Mouse (Mus musculus) forebrain, embryonic 10.5 days (tissue): ENCODE results near the gene Cdcp1. TPM values are rescaled to one million over a fixed set of nuclear protein-coding genes. Genes with fewer than 3 reads are reported as not detected.

Experiments used
- DNase-seq: peaks from one replicate; pipeline ENCODE4 v3.0.0-alpha.2; 2017; ENCODE audit warnings: low spot score; ENCODE audit errors: extremely low spot score
- H3K27ac ChIP-seq: fragments of 300-500 bp; sonication (generic); 2 replicates; pipeline ENCODE4 v1.5.1; 2016; ENCODE audit warnings: mild to moderate bottlenecking
- H3K27me3 ChIP-seq: fragments of 300-500 bp; sonication (generic); 2 replicates; pipeline ENCODE4 v1.6.1; 2016; ENCODE audit warnings: mild to moderate bottlenecking; ENCODE audit not compliant: poor library complexity, severe bottlenecking
- H3K36me3 ChIP-seq: fragments of 300-500 bp; sonication (generic); replicated peaks from 2 replicates; pipeline ENCODE4 v1.6.1; 2016; ENCODE audit warnings: mild to moderate bottlenecking, moderate library complexity
- H3K4me1 ChIP-seq: fragments of 300-500 bp; sonication (generic); 2 replicates; pipeline ENCODE4 v1.6.1; 2016
- H3K4me3 ChIP-seq: fragments of 300-500 bp; sonication (generic); 2 replicates; pipeline ENCODE4 v1.5.1; 2016; ENCODE audit warnings: mild to moderate bottlenecking, moderate library complexity
- H3K9me3 ChIP-seq: fragments of 300-500 bp; sonication (generic); 2 replicates; pipeline ENCODE4 v1.6.1; 2016; ENCODE audit warnings: mild to moderate bottlenecking, moderate library complexity
- WGBS: fragments of 180-500 bp; shearing (Covaris S2); methylation state at CpG from one replicate; pipeline ENCODE4 v1.1.7; 2016; 5-methylcytosine and 5-hydroxymethylcytosine counted together
- polyA plus RNA-seq: library from polyadenylated mRNA; unstranded; fragments of >200 nt; fragmentation: Nextera tagmentation; extraction: Ambion mirVana; gene quantifications from 2 replicates; pipeline ENCODE4 v1.2.1, GENCODE M21; 2016

The Cdcp1 gene
- polyA plus RNA-seq, 1 experiment from 2014 or later = 1.8 TPM

DNA sequence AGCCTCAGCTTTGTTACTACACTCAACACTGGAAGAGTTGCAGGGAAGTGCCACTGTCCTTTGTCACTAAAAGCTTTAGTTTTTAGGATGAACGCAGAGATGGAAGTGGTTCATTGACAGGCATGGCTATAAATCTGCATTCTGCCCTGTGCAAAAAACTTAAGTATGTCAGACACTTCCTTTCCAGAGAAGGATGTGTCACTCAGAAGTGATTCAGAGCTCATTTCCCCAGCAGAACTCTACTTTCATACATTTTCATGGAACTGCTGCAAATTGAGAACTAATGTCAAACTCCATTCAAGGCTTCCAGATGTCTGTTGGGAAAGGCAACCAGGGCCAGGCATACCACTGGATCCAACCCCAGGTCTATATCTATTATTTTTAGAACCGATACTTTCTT lies 27.6 kb downstream of the Cdcp1 start:
- DNase-seq = no peak
- H3K4me3 ChIP-seq = no peak overlapping the region
- no peaks in the 10 kb centered on the region for H3K4me1 ChIP-seq
- no peaks in the 10 kb centered on the region for H3K9me3 ChIP-seq
- no peak overlapping the region for H3K27ac ChIP-seq
- H3K27me3 ChIP-seq = no peaks in the 10 kb centered on the region
- H3K36me3 ChIP-seq = no peaks in the 10 kb centered on the region
- WGBS = 92% methylated on average over 2 of the region's 2 CpGs

DNA sequence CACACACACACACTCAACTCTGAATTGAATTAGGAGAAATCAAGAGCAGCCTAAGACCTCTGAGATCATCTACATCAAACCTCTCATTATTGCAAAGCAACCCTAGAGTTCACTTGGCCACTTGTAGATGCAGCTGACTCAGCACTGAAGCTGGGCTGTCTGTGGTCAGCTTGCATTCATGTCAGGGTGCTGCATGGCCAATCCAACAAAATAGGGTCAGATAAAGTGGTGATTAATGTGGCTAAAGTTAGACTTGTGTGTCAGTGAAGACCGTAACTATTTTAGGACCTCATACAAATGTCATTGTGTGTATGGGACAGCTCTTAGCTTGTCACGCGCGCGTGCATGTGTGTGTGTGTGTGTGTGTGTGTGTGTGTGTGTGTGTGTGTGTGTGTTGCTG lies 28.2 kb downstream of the Cdcp1 start:
- Histone ChIP-seq H3K36me3 (no peaks in the 10 kb centered on the region), H3K4me3 (no peak overlapping the region), H3K27me3 (no peaks in the 10 kb centered on the region), H3K27ac (no peak overlapping the region), H3K9me3 (no peaks in the 10 kb centered on the region), H3K4me1 (no peaks in the 10 kb centered on the region)
- 97% methylated on average over 5 of the region's 5 CpGs for WGBS
- DNase-seq = no peak

DNA sequence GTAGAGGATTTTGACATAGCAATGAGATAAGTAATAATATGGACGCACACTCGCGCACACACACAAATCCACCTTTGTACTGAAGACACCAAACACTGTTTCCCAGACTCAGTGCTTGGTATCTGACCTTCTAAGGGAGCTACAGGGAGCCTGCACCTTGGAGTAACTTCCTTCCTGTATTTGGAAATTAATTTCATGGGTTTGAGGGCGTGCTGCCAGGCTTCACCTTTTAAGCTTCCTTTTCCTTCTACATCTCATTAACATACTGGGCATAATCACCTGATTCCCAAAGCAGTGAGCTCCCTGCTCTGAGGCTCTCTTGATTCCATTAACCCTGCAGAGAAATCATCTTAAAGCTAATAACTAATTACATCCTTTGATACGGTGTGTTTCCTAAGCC lies 29.7 kb downstream of the Cdcp1 start:
- no peak for DNase-seq
- no peaks in the 10 kb centered on the region for H3K27me3 ChIP-seq
- 92% methylated on average over 5 of the region's 5 CpGs for WGBS

DNA sequence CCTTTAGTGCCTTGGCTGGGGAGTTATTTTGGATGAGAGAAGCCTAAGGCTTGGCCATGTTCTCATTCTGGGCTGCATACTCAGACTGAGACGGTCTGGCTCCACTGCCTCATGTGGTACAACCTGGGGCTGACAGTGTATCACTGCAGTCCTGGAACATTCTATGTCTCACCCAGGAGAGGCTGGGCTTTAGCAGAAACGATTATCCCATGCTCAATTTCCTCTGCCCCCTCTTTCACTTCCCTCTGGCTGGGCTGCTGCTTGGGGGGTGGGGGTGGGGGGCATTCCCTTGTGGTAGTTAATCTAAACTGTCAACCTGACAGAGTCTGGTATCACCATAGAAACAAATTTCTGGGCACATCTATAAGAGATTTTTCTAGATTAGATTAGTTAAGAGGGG lies 30.3 kb downstream of the Cdcp1 start:
- WGBS = 71% methylated on average over 2 of the region's 2 CpGs
- Histone ChIP-seq H3K27me3 (no peaks in the 10 kb centered on the region), H3K36me3 (no peaks in the 10 kb centered on the region), H3K4me3 (no peak overlapping the region), H3K4me1 (no peaks in the 10 kb centered on the region), H3K9me3 (no peaks in the 10 kb centered on the region), H3K27ac (no peak overlapping the region)
- DNase-seq = no peak

More for the DNA sequence above, 29.7 kb downstream of the Cdcp1 start:
- Histone ChIP-seq H3K36me3 (no peaks in the 10 kb centered on the region), H3K4me1 (no peaks in the 10 kb centered on the region), H3K9me3 (no peaks in the 10 kb centered on the region), H3K4me3 (no peak overlapping the region), H3K27ac (no peak overlapping the region)

DNA sequence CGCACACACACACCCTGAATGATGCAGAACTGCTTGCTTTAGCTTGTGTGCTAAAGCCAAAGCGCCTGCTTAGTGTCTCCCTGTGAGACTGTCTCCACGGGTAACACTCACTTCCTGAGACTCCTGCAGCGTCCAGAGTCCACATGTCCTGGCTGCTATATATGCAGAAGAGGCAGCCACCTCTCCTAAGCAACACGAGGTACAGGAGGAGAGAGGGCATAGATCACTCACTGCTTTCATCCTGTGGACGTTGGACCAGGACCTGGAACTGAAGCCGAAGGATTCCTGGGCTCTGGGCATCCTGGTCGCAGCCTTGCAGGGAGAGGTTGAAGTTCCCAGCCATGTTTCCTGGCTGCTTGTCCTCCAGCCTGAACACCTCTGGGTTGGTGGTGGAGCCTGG lies 32.6 kb downstream of the Cdcp1 start:
- 85% methylated on average over 8 of the region's 8 CpGs for WGBS
- Histone ChIP-seq H3K36me3 (no peaks in the 10 kb centered on the region), H3K27me3 (no peaks in the 10 kb centered on the region), H3K4me1 (no peaks in the 10 kb centered on the region), H3K4me3 (no peak overlapping the region), H3K27ac (no peak overlapping the region), H3K9me3 (no peaks in the 10 kb centered on the region)
- no peak for DNase-seq

DNA sequence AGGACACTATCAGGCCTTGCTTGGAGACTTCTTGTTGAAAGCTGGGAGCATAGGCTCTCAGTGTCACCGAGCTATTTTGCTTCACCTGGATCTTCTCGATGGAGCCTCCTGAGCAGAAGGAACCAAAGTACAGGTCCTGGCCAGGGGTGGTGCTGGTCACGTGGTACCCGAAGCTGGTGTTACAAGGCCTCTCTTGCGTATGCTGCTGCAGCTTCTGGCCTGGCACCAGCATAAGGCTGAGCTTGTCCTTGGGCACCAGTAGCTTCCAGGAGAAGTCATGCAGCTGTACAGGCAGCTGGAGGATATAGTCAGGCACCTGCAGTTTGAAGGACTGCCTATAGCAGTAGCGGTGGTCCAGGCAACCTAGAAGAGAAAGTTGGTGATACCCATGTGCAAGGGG lies 35.8 kb downstream of the Cdcp1 start:
- no peaks in the 10 kb centered on the region for H3K36me3 ChIP-seq
- no peak for DNase-seq
- H3K4me1 ChIP-seq = no peaks in the 10 kb centered on the region
- 92% methylated on average over 6 of the region's 6 CpGs for WGBS
- H3K4me3 ChIP-seq = no peak overlapping the region
- H3K27me3 ChIP-seq = no peaks in the 10 kb centered on the region
- H3K27ac ChIP-seq = no peak overlapping the region
- no peaks in the 10 kb centered on the region for H3K9me3 ChIP-seq

DNA sequence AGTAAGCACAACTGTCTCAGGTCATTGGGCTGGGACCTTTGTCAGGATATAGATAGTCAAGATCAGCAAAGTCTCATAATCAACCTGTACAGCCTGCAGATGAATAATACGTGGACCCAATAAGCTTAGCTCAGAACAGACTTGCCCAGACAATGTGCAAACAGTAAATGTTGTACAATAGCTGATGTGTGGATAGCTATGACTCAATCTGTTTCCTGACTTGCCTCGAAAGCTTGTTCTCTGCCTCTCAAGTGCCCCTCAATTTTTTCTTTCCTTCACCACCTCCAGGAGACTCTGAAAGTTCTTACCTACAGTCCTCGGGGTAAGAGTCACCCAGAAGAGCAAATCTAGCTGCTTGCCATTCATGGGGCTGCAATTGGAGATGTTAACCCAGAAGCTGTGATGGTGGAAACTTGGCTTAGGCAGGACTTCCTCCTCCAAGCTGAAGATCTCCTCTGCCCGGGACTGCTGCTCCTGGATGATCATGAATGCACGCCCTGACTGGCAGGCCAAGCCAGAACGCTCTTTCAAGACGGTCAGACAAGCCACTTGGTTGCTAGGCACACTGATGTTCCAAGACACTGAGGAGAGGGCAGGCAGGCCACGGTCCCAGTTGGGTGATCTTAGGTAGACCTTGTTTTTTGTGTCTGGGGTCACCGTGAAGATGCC lies 38.3 kb downstream of the Cdcp1 start:
- peaks cover 16% of the 10 kb centered on the region for H3K4me1 ChIP-seq
- H3K36me3 ChIP-seq = no peaks in the 10 kb centered on the region
- no peak overlapping the region for H3K27ac ChIP-seq
- H3K27me3 ChIP-seq = no peaks in the 10 kb centered on the region
- no peak overlapping the region for H3K4me3 ChIP-seq
- no peak for DNase-seq
- 90% methylated on average over 9 of the region's 9 CpGs for WGBS
- no peaks in the 10 kb centered on the region for H3K9me3 ChIP-seq

DNA sequence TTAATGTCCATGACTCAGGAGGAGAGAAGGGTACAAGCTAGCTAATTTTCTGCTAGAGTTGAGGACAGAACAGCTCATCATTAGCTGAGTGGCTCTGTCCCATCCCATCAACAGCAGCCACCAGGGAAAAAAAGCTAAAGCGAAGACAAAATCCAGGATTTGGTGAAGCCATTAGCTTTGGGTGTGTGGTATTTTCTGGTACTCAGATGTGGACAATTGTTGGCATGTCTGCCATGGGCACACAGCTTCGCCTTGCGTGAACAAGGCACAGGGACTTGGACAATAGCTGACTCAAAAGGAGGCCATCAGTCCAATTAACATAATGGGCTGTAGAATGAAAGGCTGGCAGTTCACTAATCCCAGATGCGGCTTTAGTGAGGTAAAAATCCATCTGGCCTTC lies 41.5 kb downstream of the Cdcp1 start:
- H3K4me1 ChIP-seq = peaks cover 16% of the 10 kb centered on the region
- no peak overlapping the region for H3K27ac ChIP-seq
- 36% methylated on average over 4 of the region's 4 CpGs for WGBS
- no peaks in the 10 kb centered on the region for H3K9me3 ChIP-seq
- no peaks in the 10 kb centered on the region for H3K36me3 ChIP-seq
- H3K27me3 ChIP-seq = no peaks in the 10 kb centered on the region
- no peak for DNase-seq
- H3K4me3 ChIP-seq = no peak overlapping the region

DNA sequence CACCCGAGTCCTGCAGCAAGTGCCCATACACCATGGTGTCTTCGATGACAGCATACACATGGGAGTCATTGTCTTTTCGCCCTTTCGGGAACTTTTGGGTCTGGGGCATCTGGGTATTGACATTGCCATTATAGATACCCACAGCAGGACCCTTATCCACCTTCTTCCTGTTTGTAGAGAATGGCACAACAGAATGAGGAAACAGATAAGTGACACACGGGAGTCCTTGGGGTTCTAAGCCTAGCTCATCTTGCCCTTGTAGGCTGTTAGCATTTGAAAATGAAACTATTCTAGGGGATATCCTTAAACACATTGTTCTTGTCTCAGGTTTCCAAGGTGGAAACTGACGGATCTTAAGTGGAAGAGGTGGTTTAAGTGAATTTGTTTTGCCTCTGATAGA lies 42.1 kb downstream of the Cdcp1 start:
- WGBS = 85% methylated on average over 6 of the region's 6 CpGs
- peaks cover 16% of the 10 kb centered on the region for H3K4me1 ChIP-seq
- DNase-seq = no peak
- H3K9me3 ChIP-seq = no peaks in the 10 kb centered on the region
- no peak overlapping the region for H3K27ac ChIP-seq
- H3K36me3 ChIP-seq = no peaks in the 10 kb centered on the region
- H3K27me3 ChIP-seq = no peaks in the 10 kb centered on the region
- no peak overlapping the region for H3K4me3 ChIP-seq

DNA sequence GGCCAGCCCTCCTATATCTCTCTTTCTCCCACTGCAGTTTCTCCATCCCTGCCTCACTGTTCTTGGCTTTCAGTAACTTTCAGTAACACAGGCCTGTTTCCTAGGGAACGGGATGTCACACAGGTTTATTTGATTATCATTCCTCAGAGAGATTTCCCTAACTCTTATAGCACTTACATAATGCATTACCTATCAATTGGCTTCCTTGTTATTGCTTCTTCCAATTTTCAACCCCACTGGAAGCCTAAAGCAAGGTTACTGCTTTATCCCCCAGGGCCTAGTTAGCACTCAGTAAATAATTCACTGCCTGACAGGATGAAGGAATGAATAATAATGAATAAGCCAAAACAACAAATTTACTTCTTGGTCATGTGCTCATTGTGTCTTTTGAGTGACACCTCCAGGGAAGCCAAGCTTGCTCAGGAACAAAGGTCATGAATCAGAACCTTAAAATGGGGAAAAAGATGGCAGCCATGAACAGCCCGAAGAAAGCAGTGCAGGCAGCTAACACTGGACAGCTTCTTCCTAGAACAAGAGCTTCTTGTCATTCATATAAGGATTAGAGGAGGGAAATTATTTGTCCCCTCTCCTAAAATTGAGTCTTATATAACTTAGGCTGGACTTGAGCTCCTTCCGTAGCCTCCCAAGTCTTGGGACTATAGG lies 49.9 kb downstream of the Cdcp1 start:
- Histone ChIP-seq H3K9me3 (no peaks in the 10 kb centered on the region), H3K27ac (no peak overlapping the region), H3K4me3 (no peak overlapping the region), H3K4me1 (no peaks in the 10 kb centered on the region), H3K36me3 (no peaks in the 10 kb centered on the region), H3K27me3 (no peaks in the 10 kb centered on the region)
- 85% methylated on average over 3 of the region's 3 CpGs for WGBS
- no peak for DNase-seq

DNA sequence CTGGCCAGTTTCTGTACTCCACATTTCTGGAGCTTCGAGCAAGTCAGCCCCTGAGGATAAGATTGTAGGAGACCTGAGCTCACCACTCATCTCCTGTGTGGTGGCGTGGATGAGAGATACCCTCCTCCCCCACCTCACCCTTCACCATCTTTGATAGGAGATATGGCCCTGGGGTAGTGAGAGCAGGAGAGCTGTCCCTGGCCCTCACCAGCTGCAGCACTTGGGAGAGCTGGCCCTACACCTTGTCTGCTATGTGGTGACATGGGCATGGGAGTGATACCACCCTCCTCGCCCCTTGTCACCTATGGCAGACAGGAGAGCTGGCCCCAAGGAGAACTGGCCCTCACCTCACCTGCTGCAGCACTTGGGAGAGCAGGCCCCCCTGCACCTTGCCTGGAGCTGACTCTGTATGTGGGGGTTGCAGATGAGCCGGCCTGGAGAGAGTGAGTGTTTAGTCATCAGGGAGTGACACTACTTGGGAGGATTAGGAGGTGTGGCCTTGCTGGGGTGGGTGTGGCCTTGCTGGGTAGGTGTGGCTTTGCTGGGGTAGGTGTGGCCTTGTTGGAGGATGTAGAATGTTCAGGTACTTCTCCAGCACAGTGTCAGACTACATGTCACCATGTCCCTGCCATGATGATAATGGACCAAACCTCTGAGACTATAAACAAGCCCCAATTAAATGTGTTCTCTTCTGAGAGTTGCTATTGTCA lies 52.7 kb downstream of the Cdcp1 start:
- no peaks in the 10 kb centered on the region for H3K9me3 ChIP-seq
- H3K36me3 ChIP-seq = no peaks in the 10 kb centered on the region
- no peak overlapping the region for H3K4me3 ChIP-seq
- H3K4me1 ChIP-seq = no peaks in the 10 kb centered on the region
- H3K27me3 ChIP-seq = peaks cover 2% of the 10 kb centered on the region; the same call in 1 of the 2 replicates
- DNase-seq = no peak
- no peak overlapping the region for H3K27ac ChIP-seq
- WGBS = 82% methylated on average over 4 of the region's 4 CpGs

DNA sequence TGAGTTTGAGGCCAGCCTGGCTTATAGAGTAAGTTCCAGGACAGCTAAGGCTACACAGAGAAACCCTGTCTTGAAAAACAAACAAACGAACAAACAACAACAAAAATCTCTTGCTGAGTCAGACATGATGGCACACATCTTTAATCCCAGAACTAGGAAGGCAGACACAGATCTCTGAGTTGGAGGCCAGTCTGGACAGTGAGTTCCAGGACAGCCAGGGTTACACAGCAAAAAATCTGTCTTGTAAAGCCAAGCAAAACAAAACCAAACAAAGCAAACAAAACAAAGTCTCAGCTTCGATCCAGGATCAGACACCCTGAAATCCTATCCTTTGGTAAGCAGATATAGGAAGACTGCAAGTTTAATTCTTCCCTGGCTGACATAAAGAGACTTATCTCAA lies 54.0 kb downstream of the Cdcp1 start:
- no peak overlapping the region for H3K27ac ChIP-seq
- no peak for DNase-seq
- 83% methylated on average over 2 of the region's 2 CpGs for WGBS
- H3K36me3 ChIP-seq = no peaks in the 10 kb centered on the region
- peaks cover 4% of the 10 kb centered on the region for H3K4me1 ChIP-seq
- H3K27me3 ChIP-seq = peaks cover 9% of the 10 kb centered on the region
- no peak overlapping the region for H3K4me3 ChIP-seq
- no peaks in the 10 kb centered on the region for H3K9me3 ChIP-seq

DNA sequence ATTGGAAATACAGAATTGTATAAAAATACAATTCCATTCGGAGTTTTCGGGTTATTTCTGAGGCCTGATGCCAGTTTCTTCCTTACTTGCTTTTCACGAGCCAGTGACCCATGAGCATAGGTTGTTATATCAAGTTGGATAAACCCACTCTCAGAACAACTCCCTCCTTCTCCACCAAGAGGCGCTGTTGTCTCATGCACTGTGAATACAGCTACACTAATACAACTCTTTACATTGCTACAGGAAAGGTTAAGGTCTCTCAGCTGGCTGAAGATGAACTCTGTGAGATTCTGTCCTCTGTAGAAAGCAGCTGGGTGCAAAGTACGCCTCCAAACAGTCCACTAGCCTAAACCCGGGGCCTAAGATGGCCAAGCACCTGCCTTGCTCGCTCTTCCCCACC lies 56.5 kb downstream of the Cdcp1 start:
- peaks cover 17% of the 10 kb centered on the region for H3K27me3 ChIP-seq
- no peaks in the 10 kb centered on the region for H3K9me3 ChIP-seq
- 65% methylated on average over 7 of the region's 7 CpGs for WGBS
- H3K4me3 ChIP-seq = no peak overlapping the region
- DNase-seq = no peak
- H3K36me3 ChIP-seq = no peaks in the 10 kb centered on the region
- H3K27ac ChIP-seq = no peak overlapping the region
- peaks cover 9% of the 10 kb centered on the region for H3K4me1 ChIP-seq
